Mouse (Mus musculus) E14TG2a.4 (cell line): ENCODE data around the gene Rps6kc1.

Experiments used
- CTCF ChIP-seq: conservative IDR thresholded peaks from 2 replicates; pipeline ENCODE4 v1.5.1; 2014; ENCODE audit warnings: low read length
- NANOG ChIP-seq: IDR thresholded peaks from 2 replicates; pipeline ENCODE4 v1.6.1; 2014; ENCODE audit warnings: borderline replicate concordance, low read length, mixed read lengths
- POU5F1 ChIP-seq: IDR thresholded peaks from 2 replicates; pipeline ENCODE4 v1.6.1; 2014; ENCODE audit warnings: low read length, borderline replicate concordance

GRCm38 (mm10) chr1:190664767-190665489 lies 246.6 kb downstream of the Rps6kc1 start:
- TF ChIP-seq CTCF, result no peak
- no peak for TF ChIP-seq POU5F1
- no peak for TF ChIP-seq NANOG
